Mouse (Mus musculus) ES-E14 (cell line): ENCODE results near the gene Prex1.

ENCODE experiments used
- CHD2 ChIP-seq: IDR thresholded peaks from 2 replicates; pipeline ENCODE4 v1.6.1; 2014; ENCODE audit warnings: mild to moderate bottlenecking, low read depth, low read length, inconsistent platforms
- HCFC1 ChIP-seq: IDR thresholded peaks from 2 replicates; pipeline ENCODE4 v1.6.1; 2012; ENCODE audit warnings: low read length, inconsistent platforms, borderline replicate concordance; ENCODE audit not compliant: insufficient read depth
- ZC3H11A ChIP-seq: IDR thresholded peaks from 2 replicates; pipeline ENCODE4 v1.6.1; 2012; ENCODE audit warnings: low read depth, mild to moderate bottlenecking, inconsistent platforms, low read length, borderline replicate concordance

DNA sequence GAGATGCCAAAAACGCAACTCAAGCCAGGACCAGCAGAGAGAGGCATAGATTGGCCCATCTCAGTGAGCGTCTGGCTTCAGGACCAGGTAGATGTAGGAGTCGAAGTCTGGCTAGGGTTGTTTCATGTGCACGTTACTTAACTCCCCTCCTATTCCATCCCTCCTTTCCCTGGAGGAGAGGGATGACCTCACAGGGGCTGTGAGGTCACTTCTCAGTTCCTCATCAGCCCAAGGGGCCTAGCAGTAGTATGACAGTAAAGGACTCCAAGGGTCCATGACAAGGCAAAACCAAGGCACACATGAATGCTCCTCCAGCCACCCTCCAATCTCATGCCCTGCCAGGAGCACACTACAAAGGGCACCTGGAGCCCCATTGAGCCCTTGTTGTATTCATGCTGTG is 18.5 kb upstream of the Prex1 start:
- TF ChIP-seq HCFC1 (no peak), CHD2 (no peak), ZC3H11A (no peak)
